Mouse (Mus musculus): ENCODE data around the gene Psmb11.

- TF ChIP-seq CTCF (IDR thresholded peaks at IDR 0.05; ENCODE audit: extremely low read depth, insufficient read depth, insufficient read length, insufficient replicate concordance) (no peak), POLR2A (IDR thresholded peaks at IDR 0.05; ENCODE audit: low read depth, low read length) (no peak)
Measured at GRCm38 (mm10) chr14:54594631-54595414, 26.4 kb upstream of the Psmb11 start.
